Mouse (Mus musculus): Measurements from ENCODE around the gene Nt5dc3. TPM values are rescaled to one million over a fixed set of nuclear protein-coding genes. Genes with fewer than 3 reads are reported as not detected.

Nt5dc3 gene
- polyA plus RNA-seq, 1 experiment, result 4.9 TPM

DNA sequence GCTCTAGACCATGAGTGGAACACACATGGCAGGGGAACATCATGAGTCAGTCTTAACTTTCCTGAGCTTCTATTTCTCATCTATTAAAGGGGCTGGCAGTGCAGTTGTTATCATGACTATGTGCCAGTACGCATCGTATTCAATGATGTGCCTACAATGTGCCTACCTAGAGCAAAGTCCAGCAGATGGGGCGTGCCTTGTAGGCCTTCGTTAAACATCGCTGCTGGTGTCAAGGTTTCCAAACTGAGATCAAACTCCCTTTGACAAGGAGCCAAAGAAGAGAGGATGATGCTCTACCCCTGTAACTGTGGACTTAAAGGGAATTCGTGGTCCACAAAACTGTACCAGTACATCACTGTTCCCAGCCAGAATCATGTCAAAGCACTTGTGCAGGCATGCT, 83.7 kb downstream of the Nt5dc3 start:
- DNase-seq (ENCODE audit: low read depth in 1 of 2, low spot score in 2 of 2), result no peak
- no peaks in the 10 kb centered on the region for H3K27me3 ChIP-seq (ENCODE audit: control insufficient read depth, insufficient read depth, low read length)
- no peak overlapping the region for H3K27ac ChIP-seq (ENCODE audit: insufficient read depth, low read length)
- no peaks in the 10 kb centered on the region for H3K4me1 ChIP-seq (ENCODE audit: control insufficient read depth, insufficient read depth, insufficient read length)
- H3K4me3 ChIP-seq (ENCODE audit: extremely low read depth, insufficient read depth, insufficient read length), result no peak overlapping the region
- WGBS, result 87% methylated on average over 6 of the region's 6 CpGs
- H3K36me3 ChIP-seq (ENCODE audit: control insufficient read depth, insufficient read depth, low read length), result no peaks in the 10 kb centered on the region
- TF ChIP-seq CTCF (IDR thresholded peaks at IDR 0.05; ENCODE audit: extremely low read depth, insufficient read depth, insufficient read length, insufficient replicate concordance) (no peak), POLR2A (IDR thresholded peaks at IDR 0.05; ENCODE audit: low read depth, low read length) (no peak)

DNA sequence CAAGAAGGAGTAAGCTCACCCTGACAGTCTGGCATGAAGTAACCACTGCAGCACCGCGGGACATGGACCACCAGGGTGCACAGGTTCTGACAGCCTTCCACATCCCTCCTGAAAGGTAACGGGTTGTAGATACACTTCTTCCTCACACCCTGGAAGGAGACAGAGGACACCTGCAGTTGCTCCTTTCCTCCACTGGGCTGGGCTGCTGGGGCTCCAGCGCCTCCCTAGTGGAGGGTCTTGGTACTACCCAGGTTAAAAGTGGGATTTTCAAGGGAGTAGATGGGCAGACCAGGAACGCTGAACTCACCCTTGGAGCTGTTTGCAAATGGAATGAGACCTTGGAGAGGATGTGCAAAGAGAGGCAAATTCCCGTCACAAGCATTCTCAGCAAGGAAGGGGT, 84.6 kb downstream of the Nt5dc3 start:
- Histone ChIP-seq H3K4me1 (ENCODE audit: control insufficient read depth, insufficient read depth, insufficient read length) (no peaks in the 10 kb centered on the region), H3K27ac (ENCODE audit: insufficient read depth, low read length) (no peak overlapping the region), H3K4me3 (ENCODE audit: extremely low read depth, insufficient read depth, insufficient read length) (no peak overlapping the region), H3K36me3 (ENCODE audit: control insufficient read depth, insufficient read depth, low read length) (no peaks in the 10 kb centered on the region), H3K27me3 (ENCODE audit: control insufficient read depth, insufficient read depth, low read length) (no peaks in the 10 kb centered on the region)
- 93% methylated on average over 6 of the region's 6 CpGs for WGBS
- DNase-seq (ENCODE audit: low read depth in 1 of 2, low spot score in 2 of 2), result no peak
- TF ChIP-seq CTCF (IDR thresholded peaks at IDR 0.05; ENCODE audit: extremely low read depth, insufficient read depth, insufficient read length, insufficient replicate concordance) (no peak), POLR2A (IDR thresholded peaks at IDR 0.05; ENCODE audit: low read depth, low read length) (no peak)

GRCm38 (mm10) chr10:86872121-86872520, 93.3 kb downstream of the Nt5dc3 start:
- Histone ChIP-seq H3K36me3 (ENCODE audit: control insufficient read depth, insufficient read depth, low read length) (no peaks in the 10 kb centered on the region), H3K27me3 (ENCODE audit: control insufficient read depth, insufficient read depth, low read length) (no peaks in the 10 kb centered on the region), H3K4me3 (ENCODE audit: extremely low read depth, insufficient read depth, insufficient read length) (no peak overlapping the region), H3K4me1 (ENCODE audit: control insufficient read depth, insufficient read depth, insufficient read length) (no peaks in the 10 kb centered on the region), H3K27ac (ENCODE audit: insufficient read depth, low read length) (no peak overlapping the region)
- WGBS, result 87% methylated on average over 7 of the region's 7 CpGs
- TF ChIP-seq CTCF (IDR thresholded peaks at IDR 0.05; ENCODE audit: extremely low read depth, insufficient read depth, insufficient read length, insufficient replicate concordance), result no peak
- TF ChIP-seq POLR2A (IDR thresholded peaks at IDR 0.05; ENCODE audit: low read depth, low read length), result no peak
- DNase-seq (ENCODE audit: low read depth in 1 of 2, low spot score in 2 of 2), result no peak

DNA sequence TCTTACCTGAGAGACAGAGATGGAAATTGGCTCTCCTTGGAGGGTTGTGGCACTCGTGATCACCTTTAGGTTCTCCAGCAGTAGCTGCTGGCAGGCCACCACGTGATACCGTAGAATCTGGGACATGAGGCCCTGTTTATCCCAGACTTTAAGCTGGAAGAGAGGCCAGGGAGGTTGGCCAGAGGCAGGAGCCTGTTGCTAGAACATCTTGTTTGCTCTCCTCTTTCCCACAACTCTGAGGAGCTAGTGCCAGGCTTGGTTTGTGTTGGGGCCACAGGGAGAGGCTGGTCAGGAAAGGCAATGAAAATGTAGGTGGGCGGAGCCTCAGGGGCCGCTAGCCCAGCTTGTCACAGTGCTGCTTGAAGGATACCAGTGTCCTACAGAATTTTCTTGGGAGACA, 93.8 kb downstream of the Nt5dc3 start:
- no peaks in the 10 kb centered on the region for H3K4me1 ChIP-seq (ENCODE audit: control insufficient read depth, insufficient read depth, insufficient read length)
- H3K36me3 ChIP-seq (ENCODE audit: control insufficient read depth, insufficient read depth, low read length), result no peaks in the 10 kb centered on the region
- no peak for TF ChIP-seq POLR2A (IDR thresholded peaks at IDR 0.05; ENCODE audit: low read depth, low read length)
- TF ChIP-seq CTCF (IDR thresholded peaks at IDR 0.05; ENCODE audit: extremely low read depth, insufficient read depth, insufficient read length, insufficient replicate concordance), result no peak
- no peak overlapping the region for H3K4me3 ChIP-seq (ENCODE audit: extremely low read depth, insufficient read depth, insufficient read length)
- H3K27ac ChIP-seq (ENCODE audit: insufficient read depth, low read length), result no peak overlapping the region
- DNase-seq (ENCODE audit: low read depth in 1 of 2, low spot score in 2 of 2), result no peak
- WGBS, result 78% methylated on average over 5 of the region's 5 CpGs
- no peaks in the 10 kb centered on the region for H3K27me3 ChIP-seq (ENCODE audit: control insufficient read depth, insufficient read depth, low read length)

DNA sequence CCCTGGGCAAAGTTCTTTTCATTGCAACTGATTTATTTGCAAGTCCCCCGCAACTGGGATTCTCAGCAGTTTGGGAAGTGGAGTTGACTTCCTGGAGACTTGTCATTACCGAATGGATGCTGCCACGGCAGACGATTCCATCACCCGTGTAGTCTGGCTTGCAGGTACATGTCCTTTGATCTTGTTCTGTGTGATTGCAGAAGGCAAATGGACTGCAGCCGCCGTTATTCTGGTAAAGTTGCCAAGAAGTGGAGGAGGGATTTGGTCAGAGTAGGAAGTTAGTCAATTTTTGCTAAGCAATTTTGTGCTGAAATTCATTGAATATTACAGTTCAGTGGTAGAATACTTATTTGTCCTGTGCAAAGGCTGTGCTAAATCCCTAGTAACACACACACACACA, 99.9 kb downstream of the Nt5dc3 start:
- no peak overlapping the region for H3K4me3 ChIP-seq (ENCODE audit: extremely low read depth, insufficient read depth, insufficient read length)
- H3K27ac ChIP-seq (ENCODE audit: insufficient read depth, low read length), result no peak overlapping the region
- WGBS, result 83% methylated on average over 7 of the region's 7 CpGs
- no peak for TF ChIP-seq CTCF (IDR thresholded peaks at IDR 0.05; ENCODE audit: extremely low read depth, insufficient read depth, insufficient read length, insufficient replicate concordance)
- TF ChIP-seq POLR2A (IDR thresholded peaks at IDR 0.05; ENCODE audit: low read depth, low read length), result no peak
- no peak for DNase-seq (ENCODE audit: low read depth in 1 of 2, low spot score in 2 of 2)
- H3K4me1 ChIP-seq (ENCODE audit: control insufficient read depth, insufficient read depth, insufficient read length), result no peaks in the 10 kb centered on the region
- no peaks in the 10 kb centered on the region for H3K27me3 ChIP-seq (ENCODE audit: control insufficient read depth, insufficient read depth, low read length)
- H3K36me3 ChIP-seq (ENCODE audit: control insufficient read depth, insufficient read depth, low read length), result no peaks in the 10 kb centered on the region

DNA sequence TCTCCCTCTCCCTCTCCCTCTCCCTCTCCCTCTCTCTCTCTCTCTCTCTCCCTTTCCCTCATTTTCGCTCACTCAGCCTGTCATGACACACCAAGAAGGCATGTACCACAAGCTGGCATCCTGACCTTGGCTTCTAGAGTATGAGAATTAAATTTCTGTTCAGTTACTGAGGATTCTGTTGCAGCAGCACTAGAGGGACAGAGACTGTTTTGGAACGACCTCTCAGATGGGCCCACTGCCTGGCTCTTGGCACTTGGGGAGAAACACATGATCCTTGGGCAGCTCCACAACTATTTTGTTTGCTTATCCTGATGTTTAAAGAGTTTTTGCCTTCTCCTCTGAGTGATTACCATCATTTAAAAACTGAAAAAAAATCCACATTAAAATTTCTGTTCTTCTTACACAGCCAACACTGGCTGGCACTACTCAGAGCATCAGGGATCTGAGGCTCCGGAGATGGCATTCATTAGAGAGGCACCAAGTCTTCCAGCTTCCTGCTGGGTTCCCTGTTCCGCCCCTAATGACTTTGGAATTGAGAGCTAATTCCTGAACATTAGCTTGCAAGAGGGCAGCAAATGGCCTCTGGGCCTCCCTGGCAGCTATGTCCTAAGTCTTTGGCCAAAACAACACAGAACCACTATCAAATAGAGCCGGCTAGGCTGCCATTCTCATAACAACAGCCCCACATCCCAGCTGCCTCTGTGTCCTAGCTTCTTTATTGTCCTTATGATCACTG, 101.4 kb downstream of the Nt5dc3 start:
- no peak for DNase-seq (ENCODE audit: low read depth in 1 of 2, low spot score in 2 of 2)
- TF ChIP-seq POLR2A (IDR thresholded peaks at IDR 0.05; ENCODE audit: low read depth, low read length), result no peak
- TF ChIP-seq CTCF (IDR thresholded peaks at IDR 0.05; ENCODE audit: extremely low read depth, insufficient read depth, insufficient read length, insufficient replicate concordance), result no peak
- no peaks in the 10 kb centered on the region for H3K36me3 ChIP-seq (ENCODE audit: control insufficient read depth, insufficient read depth, low read length)
- 72% methylated on average over 5 of the region's 5 CpGs for WGBS
- no peaks in the 10 kb centered on the region for H3K27me3 ChIP-seq (ENCODE audit: control insufficient read depth, insufficient read depth, low read length)
- no peak overlapping the region for H3K4me3 ChIP-seq (ENCODE audit: extremely low read depth, insufficient read depth, insufficient read length)
- no peak overlapping the region for H3K27ac ChIP-seq (ENCODE audit: insufficient read depth, low read length)
- no peaks in the 10 kb centered on the region for H3K4me1 ChIP-seq (ENCODE audit: control insufficient read depth, insufficient read depth, insufficient read length)

- no peak for TF ChIP-seq CTCF (IDR thresholded peaks at IDR 0.05; ENCODE audit: extremely low read depth, insufficient read depth, insufficient read length, insufficient replicate concordance)
- no peak for TF ChIP-seq POLR2A (IDR thresholded peaks at IDR 0.05; ENCODE audit: low read depth, low read length)
- Histone ChIP-seq H3K27ac (ENCODE audit: insufficient read depth, low read length) (no peak overlapping the region), H3K27me3 (ENCODE audit: control insufficient read depth, insufficient read depth, low read length) (no peaks in the 10 kb centered on the region), H3K36me3 (ENCODE audit: control insufficient read depth, insufficient read depth, low read length) (no peaks in the 10 kb centered on the region), H3K4me3 (ENCODE audit: extremely low read depth, insufficient read depth, insufficient read length) (no peak overlapping the region), H3K4me1 (ENCODE audit: control insufficient read depth, insufficient read depth, insufficient read length) (no peaks in the 10 kb centered on the region)
- DNase-seq (ENCODE audit: low read depth in 1 of 2, low spot score in 2 of 2), result no peak
These were observed 102.6 kb downstream of the Nt5dc3 start for GRCm38 (mm10) chr10:86881448-86881847.
